ENCODE assay signal across 23 mouse cellular contexts in the genomic region with DNA sequence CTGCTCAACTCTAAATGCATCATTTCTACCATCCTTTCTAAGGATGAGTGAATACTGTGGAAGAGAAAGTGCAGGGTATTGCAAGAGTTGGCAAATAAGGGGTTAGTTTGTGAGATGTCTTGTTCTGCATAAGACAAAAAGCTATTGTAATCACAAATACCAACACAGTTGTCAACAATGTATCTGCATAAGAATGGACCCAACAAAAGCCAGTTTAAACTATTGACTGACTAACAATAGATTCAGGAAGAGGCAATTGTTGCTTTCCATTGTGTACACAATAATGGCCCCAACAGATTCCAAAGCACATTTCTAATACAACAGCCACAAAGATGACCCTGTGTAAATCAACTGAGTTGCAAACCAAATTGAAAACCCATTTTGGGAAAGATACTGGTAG.
"Had no signal": no experiment of that assay in that cellular context is flagged by ENCODE, and none has a peak within 500 bp of the region (broad histone marks: within the 10 kb centered on the region; RNA-seq: fewer than 3 reads in every experiment).

No protein-coding gene starts in this region.

- DNase-seq: gastrocnemius, adult 2 months; gastrocnemius, postnatal 10 days; gastrocnemius, postnatal 25 days; heart, adult 18-20 months; heart, postnatal 10 days; heart, postnatal 4 days; kidney, adult 18-20 months; kidney, adult 8-10 months; kidney, postnatal 10 days; kidney, postnatal 25 days; kidney, postnatal 4 days; layer of hippocampus, adult 9-11 months; layer of hippocampus, postnatal 36 days; liver; liver, embryonic 13.5 days had no signal

- H3K4me1 ChIP-seq: heart, embryonic 10.5 days; heart, embryonic 12.5 days; hindbrain, embryonic 10.5 days; hindbrain, embryonic 12.5 days; intestine, embryonic 15.5 days; limb, embryonic 10.5 days; limb, embryonic 12.5 days; liver, embryonic 13.5 days had no signal

- H3K9me3 ChIP-seq: heart, embryonic 10.5 days; heart, embryonic 12.5 days; hindbrain, embryonic 10.5 days; hindbrain, embryonic 12.5 days; intestine, embryonic 15.5 days; limb, embryonic 10.5 days; limb, embryonic 12.5 days; liver, embryonic 13.5 days had no signal

- H3K4me3 ChIP-seq: gastrocnemius, adult 2 months; heart, embryonic 10.5 days; heart, embryonic 12.5 days; hindbrain, embryonic 10.5 days; hindbrain, embryonic 12.5 days; intestine, embryonic 15.5 days; limb, embryonic 10.5 days; limb, embryonic 12.5 days; liver, embryonic 13.5 days had no signal

- H3K27ac ChIP-seq: gastrocnemius, adult 2 months; heart, embryonic 10.5 days; hindbrain, embryonic 10.5 days; hindbrain, embryonic 12.5 days; hindbrain, embryonic 14.5 days; intestine, embryonic 15.5 days; limb, embryonic 10.5 days; limb, embryonic 12.5 days; liver, embryonic 13.5 days had no signal

- H3K27me3 ChIP-seq: heart, embryonic 12.5 days; hindbrain, embryonic 12.5 days; intestine, embryonic 15.5 days; limb, embryonic 12.5 days; liver, embryonic 13.5 days had no signal

- H3K36me3 ChIP-seq: heart, embryonic 10.5 days; heart, embryonic 12.5 days; hindbrain, embryonic 10.5 days; hindbrain, embryonic 12.5 days; intestine, embryonic 15.5 days; limb, embryonic 10.5 days; limb, embryonic 12.5 days; liver, embryonic 13.5 days had no signal

- H3K9ac ChIP-seq: heart, embryonic 12.5 days; hindbrain, embryonic 12.5 days; hindbrain, embryonic 14.5 days; intestine, embryonic 15.5 days; limb, embryonic 12.5 days; liver, embryonic 13.5 days had no signal
